Mouse (Mus musculus) granulocyte monocyte progenitor cell, adult 5-6 weeks (primary cell): ENCODE data around the gene Rhbdf2. TPM values are rescaled to one million over a fixed set of nuclear protein-coding genes. Genes with fewer than 3 reads are reported as not detected.
"Not testable (repeated sequence)": the region's sequence is repeated elsewhere in the genome, so short reads cannot be mapped to it uniquely, and the experiment has no call there.

Source experiments
- ATAC-seq: replicated peaks from 2 replicates; pipeline ENCODE4 v1.8.0; 2016; ENCODE audit warnings: mild to moderate bottlenecking, moderate TSS enrichment, inconsistent platforms; ENCODE audit not compliant: poor library complexity, severe bottlenecking
- total RNA-seq, 2 experiments: library from RNA; stranded (forward) in 1 of 2; stranded (reverse) in 1 of 2; fragments of 200-712, 200-1000 nt in 1 of 2; fragments of >200 nt in 1 of 2; fragmentation: Nextera tagmentation in 1 of 2; gene quantifications; 2 replicates each; pipeline ENCODE4 v1.2.3; 2014 to 2017

The Rhbdf2 gene
- total RNA-seq, 2 experiments from 2014 or later: 2.9 to 7.3 TPM

- ATAC-seq: no peak
Observed at GRCm38 (mm10) chr11:116645446-116646110, 18.8 kb upstream of the Rhbdf2 start.

GRCm38 (mm10) chr11:116644225-116645112, 17.6 kb upstream of the Rhbdf2 start:
- ATAC-seq: no peak

GRCm38 (mm10) chr11:116643579-116644224, 16.9 kb upstream of the Rhbdf2 start:
- ATAC-seq: no peak

GRCm38 (mm10) chr11:116642681-116643578, 16.1 kb upstream of the Rhbdf2 start:
- peak; percentile 92 for ATAC-seq

GRCm38 (mm10) chr11:116641731-116642130, 14.9 kb upstream of the Rhbdf2 start:
- ATAC-seq: no peak

GRCm38 (mm10) chr11:116641168-116641567, 14.3 kb upstream of the Rhbdf2 start:
- no peak for ATAC-seq

GRCm38 (mm10) chr11:116636607-116637006, 9.8 kb upstream of the Rhbdf2 start:
- not testable (repeated sequence) for ATAC-seq

- ATAC-seq: no peak
Observed at GRCm38 (mm10) chr11:116632962-116633361, 6.1 kb upstream of the Rhbdf2 start.

GRCm38 (mm10) chr11:116630171-116630965, 3.5 kb upstream of the Rhbdf2 start:
- ATAC-seq: no peak

- no peak for ATAC-seq
Observed at GRCm38 (mm10) chr11:116629472-116629871, 2.7 kb upstream of the Rhbdf2 start.

GRCm38 (mm10) chr11:116628712-116629111, 1.9 kb upstream of the Rhbdf2 start:
- ATAC-seq: peak; percentile 49

- no peak for ATAC-seq
Observed at GRCm38 (mm10) chr11:116627072-116628020, 527 bp upstream of the Rhbdf2 start.

GRCm38 (mm10) chr11:116625081-116626000, 1.5 kb downstream of the Rhbdf2 start:
- ATAC-seq: no peak

GRCm38 (mm10) chr11:116624131-116624832, 2.5 kb downstream of the Rhbdf2 start:
- ATAC-seq: peak; percentile 76

- ATAC-seq: peak; percentile 25
Observed at GRCm38 (mm10) chr11:116623281-116624124, 3.3 kb downstream of the Rhbdf2 start.
